Mouse (Mus musculus): ENCODE results near the gene Bola2.

GRCm38 (mm10) chr7:126725077-126725476 is 29.9 kb downstream of the Bola2 start:
- TF ChIP-seq POLR2A (IDR thresholded peaks at IDR 0.05; ENCODE audit: insufficient read depth, low read depth, low read length), result no peak
- no peak for TF ChIP-seq CTCF (IDR thresholded peaks at IDR 0.05; ENCODE audit: insufficient read depth, low read depth, low read length)

Measured in olfactory bulb, adult 2 months (tissue).